Mouse (Mus musculus): ENCODE data around the gene Spata18. TPM values are rescaled to one million over a fixed set of nuclear protein-coding genes. Genes with fewer than 3 reads are reported as not detected.
A peak's percentile ranks its signal among the peaks of the same experiment; 100 is the strongest.

Spata18 gene
- polyA plus RNA-seq, 1 experiment from 2014 or later, result 1.0 TPM

DNA sequence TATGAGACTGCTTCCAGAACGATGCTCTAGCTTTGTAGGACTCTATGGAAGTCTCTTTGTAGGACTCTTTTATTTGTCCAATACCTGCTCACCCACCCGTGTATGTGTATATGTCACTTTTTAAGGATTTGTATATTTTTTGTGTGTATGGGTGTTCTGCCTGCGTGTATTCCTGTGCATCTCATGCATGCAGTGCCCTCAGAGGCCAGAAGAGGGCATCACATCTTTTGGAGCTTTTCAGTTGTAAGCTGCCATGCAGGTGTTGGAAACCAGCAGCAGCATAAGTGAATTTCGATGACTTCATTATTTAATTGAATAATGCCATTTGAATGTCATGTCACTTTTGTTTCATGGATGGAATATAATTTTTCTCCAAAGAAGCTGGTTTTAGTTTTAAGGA is 9.1 kb upstream of the Spata18 start:
- H3K36me3 ChIP-seq (ENCODE audit: control insufficient read depth, insufficient read depth, low read length), result no peaks in the 10 kb centered on the region
- no peak overlapping the region for H3K9ac ChIP-seq (ENCODE audit: low read depth, low read length)
- 84% methylated on average over 4 of the region's 4 CpGs for WGBS
- no peak overlapping the region for H3K27ac ChIP-seq (ENCODE audit: low read depth, low read length)
- H3K27me3 ChIP-seq (ENCODE audit: control insufficient read depth, insufficient read depth, low read length), result no peaks in the 10 kb centered on the region
- H3K4me3 ChIP-seq (ENCODE audit: low read depth, low read length), result no peak overlapping the region
- no peaks in the 10 kb centered on the region for H3K9me3 ChIP-seq (ENCODE audit: control insufficient read depth, low read length)
- H3K4me1 ChIP-seq (replicated peaks; ENCODE audit: control insufficient read depth, insufficient read depth, low read length), result no peaks in the 10 kb centered on the region
- H3K4me2 ChIP-seq (replicated peaks; ENCODE audit: low read depth, low read length), result no peak overlapping the region
- DNase-seq (ENCODE audit: low spot score), result peak; percentile 64
- no peak for ATAC-seq (ENCODE audit: low FRiP score)

DNA sequence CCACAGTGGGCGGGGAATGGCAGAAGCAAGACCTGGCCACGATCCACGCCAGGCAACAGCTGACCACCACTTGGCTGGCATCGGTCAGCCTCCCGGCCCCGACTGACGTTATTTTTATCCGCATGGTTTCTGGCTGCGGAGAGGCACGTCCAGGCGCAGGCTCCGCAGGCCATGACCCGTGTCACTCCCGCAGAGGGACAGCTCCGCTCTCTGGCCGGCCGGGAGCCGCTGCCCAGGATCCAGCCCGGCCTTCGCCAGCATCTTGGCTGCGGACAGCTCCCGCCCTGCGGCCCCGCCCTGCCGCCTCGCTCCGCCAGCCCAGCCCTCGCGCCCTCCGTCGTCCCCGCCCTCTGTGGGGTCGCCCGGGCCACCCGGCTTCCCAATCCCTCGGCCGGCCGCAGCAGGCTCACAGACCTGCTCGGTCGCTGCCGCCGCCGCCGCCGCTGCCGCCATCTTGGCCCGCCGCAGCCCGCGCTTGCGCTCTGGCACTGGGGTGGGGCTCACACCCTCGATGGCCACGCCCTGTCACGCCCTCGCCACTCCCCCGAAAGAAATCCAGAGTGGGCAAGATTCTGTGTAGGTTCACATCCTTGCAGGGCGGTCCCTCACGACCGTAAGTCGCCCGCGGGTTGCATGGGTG is 3.8 kb upstream of the Spata18 start, which contains the start of gene Sgcb:
Gene Sgcb (minus strand): TSS at position 530 of the 640 bp plus-strand sequence.
- WGBS, result under 1% methylated on average over 62 of the region's 62 CpGs
- no peaks in the 10 kb centered on the region for H3K9me3 ChIP-seq (ENCODE audit: control insufficient read depth, low read length)
- peaks cover 7% of the 10 kb centered on the region for H3K4me1 ChIP-seq (replicated peaks; ENCODE audit: control insufficient read depth, insufficient read depth, low read length)
- peaks cover 37% of the 10 kb centered on the region for H3K27me3 ChIP-seq (ENCODE audit: control insufficient read depth, insufficient read depth, low read length)
- ATAC-seq (ENCODE audit: low FRiP score) (peak; percentile 90), DNase-seq (ENCODE audit: low spot score) (peak; percentile 87)
- no peak within 1 kb of the TSS for H3K27ac ChIP-seq (ENCODE audit: low read depth, low read length)
- no peaks in the 10 kb centered on the region for H3K36me3 ChIP-seq (ENCODE audit: control insufficient read depth, insufficient read depth, low read length)
- peak within 1 kb of the TSS; percentile 82 for H3K4me3 ChIP-seq (ENCODE audit: low read depth, low read length)
- peak within 1 kb of the TSS; percentile 86 for H3K9ac ChIP-seq (ENCODE audit: low read depth, low read length)
- peak within 1 kb of the TSS; percentile 57 for H3K4me2 ChIP-seq (replicated peaks; ENCODE audit: low read depth, low read length)

DNA sequence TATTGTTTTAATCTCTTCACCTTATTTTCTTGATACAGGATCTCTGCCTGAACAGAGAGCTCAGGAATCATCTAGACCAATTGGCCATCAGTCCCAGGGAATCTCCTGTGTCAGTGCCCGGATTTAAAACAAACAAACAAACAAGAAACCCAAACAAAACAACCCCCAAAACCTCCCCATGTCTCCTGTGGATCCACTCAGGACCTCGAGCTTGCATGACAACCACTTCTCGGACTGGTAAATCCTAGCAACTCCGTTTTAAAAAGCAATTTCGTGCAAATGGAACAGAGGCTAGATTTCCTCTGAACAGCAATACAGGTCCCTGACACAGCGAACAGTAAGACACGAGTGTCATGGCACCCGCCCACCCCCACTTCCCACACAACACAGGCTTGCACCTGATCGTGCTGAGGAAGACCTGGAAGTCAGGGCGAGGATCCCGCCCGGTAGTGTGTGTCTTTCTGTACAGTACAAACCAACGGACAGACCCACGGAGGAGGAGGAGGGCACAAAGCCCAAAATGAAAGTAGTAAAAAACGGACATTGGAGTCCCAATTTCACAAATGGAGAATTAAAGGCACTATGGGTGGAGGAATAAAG is 714 bp upstream of the Spata18 start:
- Histone ChIP-seq H3K9me3 (ENCODE audit: control insufficient read depth, low read length) (no peaks in the 10 kb centered on the region), H3K4me2 (replicated peaks; ENCODE audit: low read depth, low read length) (peak overlapping the region; percentile 84), H3K27me3 (ENCODE audit: control insufficient read depth, insufficient read depth, low read length) (peaks cover 46% of the 10 kb centered on the region), H3K4me1 (replicated peaks; ENCODE audit: control insufficient read depth, insufficient read depth, low read length) (peaks cover 7% of the 10 kb centered on the region), H3K4me3 (ENCODE audit: low read depth, low read length) (peak overlapping the region; percentile 42), H3K27ac (ENCODE audit: low read depth, low read length) (no peak overlapping the region), H3K36me3 (ENCODE audit: control insufficient read depth, insufficient read depth, low read length) (no peaks in the 10 kb centered on the region), H3K9ac (ENCODE audit: low read depth, low read length) (peak overlapping the region; percentile 31; the same call in 1 of the 2 replicates)
- under 1% methylated on average over 15 of the region's 15 CpGs for WGBS
- DNase-seq (ENCODE audit: low spot score), result peak; percentile 54
- ATAC-seq (ENCODE audit: low FRiP score), result no peak

DNA sequence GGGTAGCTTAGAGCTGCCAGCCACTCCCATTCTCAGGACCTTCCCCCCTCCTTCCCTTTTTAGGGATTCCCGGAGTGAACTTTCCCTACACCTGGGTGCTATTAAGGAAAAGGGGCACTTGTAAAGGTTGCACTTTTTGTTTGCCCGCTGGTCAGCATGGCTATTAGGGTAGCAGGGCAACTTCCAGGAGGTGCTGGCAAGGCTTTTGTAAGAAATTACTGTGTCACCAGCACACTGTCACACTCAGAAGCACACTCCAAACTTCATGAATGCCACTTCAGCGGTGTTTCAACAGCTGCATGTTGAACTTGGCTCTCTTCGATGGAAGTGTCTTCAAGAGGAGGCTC is 649 bp downstream of the Spata18 start:
- H3K9me3 ChIP-seq (ENCODE audit: control insufficient read depth, low read length), result no peaks in the 10 kb centered on the region
- H3K36me3 ChIP-seq (ENCODE audit: control insufficient read depth, insufficient read depth, low read length), result no peaks in the 10 kb centered on the region
- H3K27me3 ChIP-seq (ENCODE audit: control insufficient read depth, insufficient read depth, low read length), result peaks cover 46% of the 10 kb centered on the region
- no peak overlapping the region for H3K27ac ChIP-seq (ENCODE audit: low read depth, low read length)
- no peak overlapping the region for H3K9ac ChIP-seq (ENCODE audit: low read depth, low read length)
- peak overlapping the region; percentile 84 for H3K4me2 ChIP-seq (replicated peaks; ENCODE audit: low read depth, low read length)
- WGBS, result 2% methylated on average over 4 of the region's 4 CpGs
- peak overlapping the region; percentile 42; the same call in 1 of the 2 replicates for H3K4me3 ChIP-seq (ENCODE audit: low read depth, low read length)
- ATAC-seq (ENCODE audit: low FRiP score) (no peak), DNase-seq (ENCODE audit: low spot score) (peak; percentile 39)
- H3K4me1 ChIP-seq (replicated peaks; ENCODE audit: control insufficient read depth, insufficient read depth, low read length), result peaks cover 7% of the 10 kb centered on the region

DNA sequence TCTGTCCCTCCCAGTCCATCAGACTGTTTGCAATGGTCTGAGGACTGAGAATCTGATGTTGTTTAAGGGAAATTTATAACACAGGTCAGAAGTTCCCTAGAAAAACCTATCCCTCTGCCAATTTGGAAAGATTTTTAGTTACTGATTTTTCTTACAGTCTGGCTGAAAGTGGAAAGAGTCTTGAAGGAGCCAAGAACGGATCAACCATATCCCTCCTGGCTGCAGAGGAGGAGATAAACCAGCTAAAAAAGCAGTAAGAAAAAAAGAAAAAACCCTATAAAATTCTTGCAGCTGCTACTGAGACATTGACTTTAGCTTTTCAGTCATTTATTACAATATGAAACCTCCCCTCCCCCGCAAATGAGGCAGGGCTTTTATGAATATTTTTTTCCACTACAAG is 15.5 kb downstream of the Spata18 start:
- H3K4me2 ChIP-seq (replicated peaks; ENCODE audit: low read depth, low read length), result no peak overlapping the region
- no peak for ATAC-seq (ENCODE audit: low FRiP score)
- 91% methylated on average over 2 of the region's 2 CpGs for WGBS

DNA sequence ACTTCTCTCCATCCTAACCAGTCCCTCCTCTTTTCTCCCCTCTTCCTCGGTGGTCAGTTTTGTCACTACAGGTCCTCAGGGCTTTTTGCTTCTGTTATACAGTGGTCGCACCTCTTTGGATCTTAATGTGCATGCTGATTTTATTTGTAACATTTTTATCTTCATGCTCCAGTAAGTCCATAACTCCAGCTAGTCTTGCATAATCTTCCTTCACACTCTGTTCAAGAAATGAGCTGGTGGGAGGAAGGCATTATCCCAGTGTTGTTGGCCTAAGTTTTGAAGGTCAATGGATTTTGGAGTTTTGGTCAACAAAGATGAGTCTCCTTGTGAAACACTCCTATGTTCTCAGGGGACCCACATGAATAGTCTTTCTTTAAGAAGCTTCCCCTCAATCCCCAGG is 16.7 kb downstream of the Spata18 start:
- Histone ChIP-seq H3K9me3 (ENCODE audit: control insufficient read depth, low read length) (no peaks in the 10 kb centered on the region), H3K27ac (ENCODE audit: low read depth, low read length) (no peak overlapping the region), H3K4me1 (replicated peaks; ENCODE audit: control insufficient read depth, insufficient read depth, low read length) (no peaks in the 10 kb centered on the region), H3K9ac (ENCODE audit: low read depth, low read length) (no peak overlapping the region), H3K4me3 (ENCODE audit: low read depth, low read length) (no peak overlapping the region), H3K4me2 (replicated peaks; ENCODE audit: low read depth, low read length) (no peak overlapping the region), H3K36me3 (ENCODE audit: control insufficient read depth, insufficient read depth, low read length) (no peaks in the 10 kb centered on the region), H3K27me3 (ENCODE audit: control insufficient read depth, insufficient read depth, low read length) (no peaks in the 10 kb centered on the region)
- WGBS, result 79% methylated on average over 2 of the region's 2 CpGs
- no peak for ATAC-seq (ENCODE audit: low FRiP score)
- no peak for DNase-seq (ENCODE audit: low spot score)

More for the DNA sequence above, 15.5 kb downstream of the Spata18 start:
- H3K4me3 ChIP-seq (ENCODE audit: low read depth, low read length), result no peak overlapping the region
- no peaks in the 10 kb centered on the region for H3K27me3 ChIP-seq (ENCODE audit: control insufficient read depth, insufficient read depth, low read length)
- no peak for DNase-seq (ENCODE audit: low spot score)
- no peak overlapping the region for H3K27ac ChIP-seq (ENCODE audit: low read depth, low read length)
- H3K4me1 ChIP-seq (replicated peaks; ENCODE audit: control insufficient read depth, insufficient read depth, low read length), result no peaks in the 10 kb centered on the region
- H3K9ac ChIP-seq (ENCODE audit: low read depth, low read length), result no peak overlapping the region
- no peaks in the 10 kb centered on the region for H3K9me3 ChIP-seq (ENCODE audit: control insufficient read depth, low read length)
- no peaks in the 10 kb centered on the region for H3K36me3 ChIP-seq (ENCODE audit: control insufficient read depth, insufficient read depth, low read length)

DNA sequence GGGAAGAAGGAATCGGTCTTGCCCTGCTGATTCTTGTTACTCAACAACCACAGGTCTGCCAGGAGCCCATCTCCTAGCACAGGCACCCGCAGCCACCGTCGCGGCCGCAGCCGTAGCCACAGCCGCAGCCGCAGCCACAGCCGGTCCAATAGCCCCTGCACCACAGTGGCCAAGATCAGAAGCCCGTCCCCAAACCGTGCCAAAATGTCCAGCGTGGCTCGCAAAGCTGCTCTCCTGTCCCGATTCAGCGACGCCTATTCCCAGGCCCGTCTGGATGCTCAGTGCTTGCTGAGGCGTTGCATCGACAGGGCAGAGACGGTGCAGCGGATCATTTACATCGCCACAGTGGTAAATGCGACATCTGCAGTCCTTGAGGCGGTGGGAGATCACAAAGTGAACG is 18.2 kb downstream of the Spata18 start:
- ATAC-seq (ENCODE audit: low FRiP score) (no peak), DNase-seq (ENCODE audit: low spot score) (peak; percentile 9)
- H3K4me3 ChIP-seq (ENCODE audit: low read depth, low read length), result no peak overlapping the region
- H3K9me3 ChIP-seq (ENCODE audit: control insufficient read depth, low read length), result no peaks in the 10 kb centered on the region
- WGBS, result 50% methylated on average over 26 of the region's 26 CpGs
- H3K27me3 ChIP-seq (ENCODE audit: control insufficient read depth, insufficient read depth, low read length), result no peaks in the 10 kb centered on the region
- peak overlapping the region; percentile 23; the same call in 1 of the 2 replicates for H3K4me2 ChIP-seq (replicated peaks; ENCODE audit: low read depth, low read length)
- H3K4me1 ChIP-seq (replicated peaks; ENCODE audit: control insufficient read depth, insufficient read depth, low read length), result no peaks in the 10 kb centered on the region
- no peak overlapping the region for H3K27ac ChIP-seq (ENCODE audit: low read depth, low read length)
- no peak overlapping the region for H3K9ac ChIP-seq (ENCODE audit: low read depth, low read length)
- H3K36me3 ChIP-seq (ENCODE audit: control insufficient read depth, insufficient read depth, low read length), result no peaks in the 10 kb centered on the region

DNA sequence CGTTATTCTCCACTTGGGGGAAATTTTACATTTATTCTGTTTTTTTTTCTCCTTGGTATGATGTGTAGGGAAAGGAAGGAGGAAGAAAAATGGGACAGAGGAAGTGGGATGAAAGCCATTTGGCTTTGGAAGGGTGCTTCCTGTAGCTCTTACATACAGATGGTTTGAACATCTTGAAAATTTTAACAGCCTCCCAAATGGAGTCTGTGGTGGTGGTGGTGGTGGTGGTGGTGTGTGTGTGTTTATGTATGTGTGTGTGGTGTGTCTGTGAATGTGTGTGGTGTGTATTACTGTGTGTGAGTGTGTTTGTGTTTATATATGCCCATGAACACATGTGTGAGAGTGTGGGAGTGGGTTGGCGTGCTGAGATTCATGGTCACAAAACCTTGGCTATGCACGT is 24.4 kb downstream of the Spata18 start:
- Histone ChIP-seq H3K4me3 (ENCODE audit: low read depth, low read length) (no peak overlapping the region), H3K27me3 (ENCODE audit: control insufficient read depth, insufficient read depth, low read length) (no peaks in the 10 kb centered on the region), H3K9me3 (ENCODE audit: control insufficient read depth, low read length) (no peaks in the 10 kb centered on the region), H3K4me1 (replicated peaks; ENCODE audit: control insufficient read depth, insufficient read depth, low read length) (no peaks in the 10 kb centered on the region), H3K9ac (ENCODE audit: low read depth, low read length) (no peak overlapping the region), H3K27ac (ENCODE audit: low read depth, low read length) (no peak overlapping the region), H3K4me2 (replicated peaks; ENCODE audit: low read depth, low read length) (no peak overlapping the region), H3K36me3 (ENCODE audit: control insufficient read depth, insufficient read depth, low read length) (no peaks in the 10 kb centered on the region)
- 87% methylated on average over 3 of the region's 3 CpGs for WGBS
- DNase-seq (ENCODE audit: low spot score) (no peak), ATAC-seq (ENCODE audit: low FRiP score) (no peak)

DNA sequence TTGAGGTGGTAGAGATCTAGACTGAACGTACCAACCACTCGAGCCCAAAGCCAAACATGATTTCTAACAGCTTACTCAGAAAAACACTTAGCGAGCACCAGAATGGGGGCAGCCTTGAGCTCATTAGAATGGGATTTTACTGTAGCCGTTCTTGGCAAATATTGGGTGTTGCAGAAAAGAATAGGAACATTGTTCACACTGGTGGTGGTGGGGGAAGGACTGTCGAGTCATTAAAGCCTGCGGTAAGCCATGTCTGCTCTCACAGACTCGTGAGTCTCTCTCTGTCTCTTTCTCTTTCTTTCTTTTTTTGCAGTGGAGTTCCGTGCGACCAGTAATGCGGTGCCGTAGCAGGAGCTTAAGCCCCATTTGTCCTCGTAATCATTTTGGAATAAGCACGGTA is 25.4 kb downstream of the Spata18 start:
- Histone ChIP-seq H3K9me3 (ENCODE audit: control insufficient read depth, low read length) (no peaks in the 10 kb centered on the region), H3K27ac (ENCODE audit: low read depth, low read length) (no peak overlapping the region), H3K4me1 (replicated peaks; ENCODE audit: control insufficient read depth, insufficient read depth, low read length) (no peaks in the 10 kb centered on the region), H3K4me3 (ENCODE audit: low read depth, low read length) (no peak overlapping the region), H3K9ac (ENCODE audit: low read depth, low read length) (no peak overlapping the region), H3K4me2 (replicated peaks; ENCODE audit: low read depth, low read length) (no peak overlapping the region), H3K36me3 (ENCODE audit: control insufficient read depth, insufficient read depth, low read length) (no peaks in the 10 kb centered on the region), H3K27me3 (ENCODE audit: control insufficient read depth, insufficient read depth, low read length) (no peaks in the 10 kb centered on the region)
- ATAC-seq (ENCODE audit: low FRiP score) (no peak), DNase-seq (ENCODE audit: low spot score) (no peak)
- 78% methylated on average over 13 of the region's 13 CpGs for WGBS
